Mouse (Mus musculus) hindbrain, embryonic 11.5 days (tissue): ENCODE measurements around the gene Zfp605. TPM values are rescaled to one million over a fixed set of nuclear protein-coding genes. Genes with fewer than 3 reads are reported as not detected.
"Not testable (repeated sequence)": the region's sequence is repeated elsewhere in the genome, so short reads cannot be mapped to it uniquely, and the experiment has no call there.

ENCODE experiments used
- ATAC-seq: fragments of 200-750 bp; cut with Nextera tagmentation; 2 replicates; pipeline ENCODE4 v1.8.0; 2017; ENCODE audit warnings: mild to moderate bottlenecking, moderate TSS enrichment, moderate library complexity; ENCODE audit not compliant: low FRiP score
- DNase-seq: peaks from one replicate; pipeline ENCODE4 v3.0.0-alpha.2; 2015; ENCODE audit warnings: low spot score
- H3K27ac ChIP-seq: fragments of 300-500 bp; sonication (generic); 2 replicates; pipeline ENCODE4 v1.5.1; 2014; ENCODE audit warnings: mild to moderate bottlenecking, low read depth, low read length
- H3K27me3 ChIP-seq: fragments of 300-500 bp; sonication (generic); 2 replicates; pipeline ENCODE4 v1.6.1; 2014; ENCODE audit warnings: mild to moderate bottlenecking, low read length, moderate library complexity, mixed read lengths; ENCODE audit not compliant: control insufficient read depth, insufficient read depth
- H3K36me3 ChIP-seq: fragments of 300-500 bp; sonication (generic); 2 replicates; pipeline ENCODE4 v1.6.1; 2014; ENCODE audit warnings: mild to moderate bottlenecking, low read length, moderate library complexity, mixed read lengths; ENCODE audit not compliant: control insufficient read depth, insufficient read depth
- H3K4me1 ChIP-seq: fragments of 300-500 bp; sonication (generic); replicated peaks from 2 replicates; pipeline ENCODE4 v1.6.1; 2014; ENCODE audit warnings: low read length, mixed read lengths; ENCODE audit not compliant: control insufficient read depth, insufficient read depth
- H3K4me2 ChIP-seq: fragments of 300-500 bp; sonication (generic); replicated peaks from 2 replicates; pipeline ENCODE4 v1.6.1; 2014; ENCODE audit warnings: mild to moderate bottlenecking, low read depth, low read length
- H3K4me3 ChIP-seq: fragments of 300-500 bp; sonication (generic); 2 replicates; pipeline ENCODE4 v1.5.1; 2014; ENCODE audit warnings: low read depth, low read length
- H3K9ac ChIP-seq: fragments of 300-500 bp; sonication (generic); 2 replicates; pipeline ENCODE4 v1.6.1; 2014; ENCODE audit warnings: low read depth, low read length
- H3K9me3 ChIP-seq: fragments of 300-500 bp; sonication (generic); 2 replicates; pipeline ENCODE4 v1.6.1; 2016; ENCODE audit warnings: low read length; ENCODE audit not compliant: control insufficient read depth
- WGBS: fragments of 180-500 bp; shearing (Covaris S2); extraction: QIAGEN DNeasy Blood & Tissue Kit; methylation state at CpG from one replicate; pipeline ENCODE4 v1.1.7; 2014; 5-methylcytosine and 5-hydroxymethylcytosine counted together
- polyA plus RNA-seq: library from polyadenylated mRNA; unstranded; fragments of >200 nt; fragmentation: Nextera tagmentation; extraction: Ambion mirVana; gene quantifications from 2 replicates; pipeline ENCODE4 v1.2.1, GENCODE M21; 2014

Zfp605 gene
- polyA plus RNA-seq, 1 experiment from 2014 or later: 10.7 TPM

DNA sequence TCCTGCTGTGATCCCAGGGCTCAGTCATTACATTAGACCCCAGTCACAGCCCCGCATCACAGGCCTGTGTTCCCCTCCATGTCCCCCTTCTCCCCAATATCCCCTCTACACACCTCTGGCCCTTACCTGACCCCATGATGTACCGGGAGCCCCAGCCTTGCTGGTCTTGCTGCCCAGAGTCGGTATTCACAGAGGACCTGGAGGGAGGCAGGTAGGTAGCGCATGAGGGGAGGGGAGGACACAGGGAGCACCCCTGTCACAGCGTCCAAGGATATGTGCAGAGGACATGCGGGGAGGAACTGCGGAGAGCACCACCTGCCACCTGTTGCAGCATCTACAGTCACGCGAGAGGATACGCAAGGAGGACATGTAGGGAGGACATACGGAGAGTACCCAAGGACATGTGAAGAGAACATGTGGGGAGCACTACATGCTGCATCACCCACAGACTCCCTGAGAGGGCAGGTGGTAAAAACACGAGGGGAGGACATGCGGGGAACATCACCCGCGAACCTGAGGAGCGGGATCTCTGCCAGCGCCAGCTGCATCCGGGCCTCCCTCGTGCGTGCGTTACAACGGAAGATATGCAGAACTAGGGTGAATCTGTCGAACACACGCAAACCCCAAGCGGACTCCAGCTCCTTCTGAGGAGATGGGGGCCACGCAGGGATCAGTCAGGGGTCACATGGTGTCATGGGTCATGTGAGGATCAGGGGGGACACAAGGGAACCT is 3.6 kb upstream of the Zfp605 start:
- DNase-seq (no peak), ATAC-seq (no peak)
- Histone ChIP-seq H3K9ac (no peak overlapping the region), H3K9me3 (no peaks in the 10 kb centered on the region), H3K36me3 (peaks cover 28% of the 10 kb centered on the region), H3K4me2 (peak overlapping the region; percentile 84), H3K4me1 (peaks cover 6% of the 10 kb centered on the region; the same call in 1 of the 2 replicates), H3K27ac (no peak overlapping the region), H3K27me3 (peaks cover under 1% of the 10 kb centered on the region; the same call in 1 of the 2 replicates), H3K4me3 (peak overlapping the region; percentile 82)
- 93% methylated on average over 26 of the region's 26 CpGs for WGBS

DNA sequence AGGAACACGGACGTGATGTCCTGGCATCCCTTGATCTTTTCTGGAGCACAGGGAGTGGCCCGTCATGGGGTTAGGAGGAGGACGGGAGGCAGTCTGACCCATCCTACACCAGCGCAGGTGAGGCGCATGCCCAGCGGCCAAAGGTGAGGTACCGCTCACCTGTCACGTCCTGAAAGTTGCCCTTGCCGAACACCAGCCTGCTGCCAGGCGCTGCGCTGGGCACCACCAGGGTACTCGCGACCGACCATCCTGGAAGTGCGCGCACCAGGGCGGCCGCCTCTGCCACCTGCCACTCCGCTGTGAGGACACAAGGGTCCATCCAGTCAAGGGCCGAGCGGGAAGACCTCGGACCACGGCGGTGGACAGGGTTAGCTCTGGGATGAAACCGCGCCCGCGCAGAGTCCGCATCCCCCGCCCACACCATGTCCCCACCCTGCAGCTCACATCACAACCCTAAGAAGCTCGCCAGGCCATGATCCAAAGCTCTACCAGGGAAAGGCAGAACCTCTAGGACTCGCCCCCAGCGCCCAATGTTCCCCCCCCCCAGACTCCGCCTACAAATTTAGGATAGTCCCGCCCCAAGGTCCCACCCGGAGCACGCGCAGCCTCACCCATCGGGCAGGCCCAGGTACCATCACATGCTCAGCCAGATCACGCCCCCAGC is 2.9 kb upstream of the Zfp605 start:
- Histone ChIP-seq H3K4me2 (peak overlapping the region; percentile 84), H3K4me1 (0 out of 2 replicates have a peak, but pooled peaks cover 2% of the 10 kb centered on the region), H3K27me3 (no peaks in the 10 kb centered on the region), H3K4me3 (peak overlapping the region; percentile 82), H3K36me3 (peaks cover 28% of the 10 kb centered on the region), H3K9me3 (no peaks in the 10 kb centered on the region), H3K9ac (peak overlapping the region; percentile 71), H3K27ac (peak overlapping the region; percentile 93)
- WGBS: 17% methylated on average over 39 of the region's 41 CpGs
- DNase-seq (no peak), ATAC-seq (peak; percentile 34)

DNA sequence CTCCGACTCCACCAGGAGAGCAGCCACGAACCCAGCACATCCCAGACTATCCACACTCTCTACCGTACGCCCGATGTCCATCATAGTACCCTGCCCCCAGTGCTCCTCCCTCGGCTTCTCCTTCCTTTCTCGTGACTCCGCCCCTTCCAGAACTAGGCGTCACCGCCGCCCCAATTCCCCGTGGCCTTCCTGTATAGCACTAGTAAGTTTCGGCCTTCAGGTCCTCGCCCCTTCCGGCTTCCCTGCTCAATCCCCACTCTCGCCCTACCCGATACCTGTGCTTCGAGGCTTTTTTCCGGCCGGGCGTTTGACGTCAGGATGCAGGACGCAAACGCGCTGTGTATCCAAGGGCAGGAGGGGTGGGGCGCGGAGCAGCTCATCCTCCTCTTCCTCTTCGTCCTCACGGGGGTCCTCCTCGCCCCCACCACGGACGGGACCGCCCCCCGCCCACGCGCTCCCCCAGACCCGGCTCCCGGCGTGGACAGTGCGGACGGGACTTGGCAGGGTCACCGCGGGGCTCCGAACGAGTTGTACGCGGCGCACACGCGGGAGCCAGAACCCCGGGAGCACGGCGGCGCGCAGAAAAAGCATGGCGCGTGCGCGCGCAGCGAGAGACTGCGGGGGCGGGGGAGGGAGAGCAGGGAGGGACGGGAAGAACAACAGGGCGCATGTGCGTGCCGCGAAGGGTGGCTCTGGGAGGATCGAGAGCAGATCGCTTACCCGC is 2.1 kb upstream of the Zfp605 start, which contains the start of gene Gtpbp6:
Gene Gtpbp6 (minus strand): TSS at position 617 of the 724 bp plus-strand sequence.
- WGBS: under 1% methylated on average over 66 of the region's 71 CpGs
- 0 out of 2 replicates have a peak, but pooled peaks cover 2% of the 10 kb centered on the region for H3K4me1 ChIP-seq

DNA sequence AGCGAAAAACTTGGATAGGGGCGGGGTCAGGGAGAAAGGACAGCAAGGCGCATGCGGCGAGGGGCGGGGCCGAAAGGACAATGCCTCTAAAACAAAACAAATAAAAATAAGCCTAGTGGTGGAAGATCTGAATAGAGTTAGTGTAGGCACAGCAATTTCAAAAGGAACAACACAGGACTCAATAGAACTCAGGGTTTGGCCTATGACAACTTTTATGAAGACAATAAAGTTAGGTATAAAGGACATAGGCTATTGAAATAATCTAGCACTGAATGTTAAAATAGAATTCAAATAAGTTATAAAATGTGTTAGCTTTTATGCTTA is 1.6 kb upstream of the Zfp605 start:
- H3K9me3 ChIP-seq: no peaks in the 10 kb centered on the region
- H3K27me3 ChIP-seq: no peaks in the 10 kb centered on the region
- 0% methylated on average over 7 of the region's 7 CpGs for WGBS
- DNase-seq: no peak
- H3K4me1 ChIP-seq: 0 out of 2 replicates have a peak, but pooled peaks cover 2% of the 10 kb centered on the region
- H3K36me3 ChIP-seq: peaks cover 27% of the 10 kb centered on the region
- peak overlapping the region; percentile 82 for H3K4me3 ChIP-seq
- ATAC-seq: no peak
- H3K9ac ChIP-seq: no peak overlapping the region
- peak overlapping the region; percentile 84; the same call in 1 of the 2 replicates for H3K4me2 ChIP-seq
- peak overlapping the region; percentile 93; the same call in 1 of the 2 replicates for H3K27ac ChIP-seq

More for the DNA sequence above, 2.1 kb upstream of the Zfp605 start, which contains the start of gene Gtpbp6:
- H3K27ac ChIP-seq: peak within 1 kb of the TSS; percentile 93
- H3K4me3 ChIP-seq: peak within 1 kb of the TSS; percentile 82
- no peaks in the 10 kb centered on the region for H3K27me3 ChIP-seq
- peak; percentile 86 for ATAC-seq
- DNase-seq: peak; percentile 96
- peak within 1 kb of the TSS; percentile 84 for H3K4me2 ChIP-seq
- H3K36me3 ChIP-seq: peaks cover 29% of the 10 kb centered on the region
- H3K9me3 ChIP-seq: no peaks in the 10 kb centered on the region
- H3K9ac ChIP-seq: peak within 1 kb of the TSS; percentile 71

DNA sequence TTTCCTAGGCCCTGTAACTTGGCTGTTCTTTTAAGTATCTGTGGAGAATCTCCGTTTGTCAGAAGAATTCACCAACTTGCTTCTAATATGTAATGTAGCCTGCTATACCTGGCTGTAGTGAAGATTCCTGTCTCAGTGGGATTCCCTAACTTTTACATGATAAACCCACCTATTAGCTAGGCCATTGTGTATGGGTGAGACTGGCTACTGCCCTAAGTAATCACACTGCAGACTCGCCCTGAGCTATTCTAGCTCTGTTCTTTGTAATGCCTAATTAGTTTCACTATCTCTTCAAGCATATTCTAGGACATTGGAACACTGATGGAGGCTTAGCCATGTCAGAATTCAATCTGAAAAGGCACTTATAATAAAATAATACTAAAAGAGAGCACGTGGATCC is 12.5 kb downstream of the Zfp605 start:
- not testable (repeated sequence) for DNase-seq, H3K4me3 ChIP-seq, H3K27ac ChIP-seq, H3K9me3 ChIP-seq, H3K9ac ChIP-seq, ATAC-seq, H3K4me1 ChIP-seq, H3K27me3 ChIP-seq, H3K36me3 ChIP-seq, H3K4me2 ChIP-seq
- WGBS: 89% methylated on average over 3 of the region's 3 CpGs

DNA sequence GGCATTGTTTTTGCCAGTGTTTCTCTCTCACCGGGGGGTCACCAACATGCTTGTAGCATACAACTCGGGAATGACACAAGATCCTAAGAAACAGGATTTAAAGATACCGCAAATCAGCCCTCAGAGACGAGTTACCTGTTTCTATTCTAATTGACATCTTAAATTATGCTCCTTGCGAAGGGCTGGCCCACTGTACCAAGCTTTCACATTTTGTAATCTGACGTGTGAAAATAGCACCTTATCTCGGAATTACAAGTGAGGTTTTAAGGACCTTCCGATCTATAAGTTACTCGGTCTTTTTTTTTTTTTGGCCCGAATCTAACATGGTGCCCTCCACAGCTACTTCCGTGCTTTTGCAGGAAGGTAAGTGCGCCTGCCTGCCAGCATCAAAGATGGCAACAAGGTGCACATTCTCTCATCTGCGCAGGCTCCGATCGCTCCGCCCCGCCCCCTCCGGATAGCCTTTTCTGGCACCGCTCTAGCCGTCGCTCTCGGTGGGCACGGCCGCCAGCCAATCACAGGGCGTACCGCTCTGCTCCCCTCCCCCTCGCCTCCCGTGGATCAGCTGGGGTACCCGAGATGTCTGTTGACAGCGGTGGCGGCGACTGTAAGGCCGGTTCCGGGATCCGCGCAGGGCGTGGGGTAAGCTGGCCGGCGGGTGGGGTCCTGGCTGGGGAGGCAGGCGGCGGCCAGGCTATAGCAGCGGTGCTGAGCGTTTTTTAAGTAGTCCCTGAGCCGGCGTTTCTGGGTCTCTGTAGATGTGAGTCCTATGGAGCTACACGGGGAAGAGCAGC is 25.6 kb downstream of the Zfp605 start, which contains the start of gene Chfr:
Gene Chfr (plus strand): TSS at position 550 of the 794 bp plus-strand sequence.
- peak within 1 kb of the TSS; percentile 75 for H3K9ac ChIP-seq
- H3K4me3 ChIP-seq: peak within 1 kb of the TSS; percentile 85
- WGBS: 3% methylated on average over 46 of the region's 46 CpGs
- no peaks in the 10 kb centered on the region for H3K27me3 ChIP-seq
- no peaks in the 10 kb centered on the region for H3K4me1 ChIP-seq
- H3K27ac ChIP-seq: peak within 1 kb of the TSS; percentile 54
- H3K36me3 ChIP-seq: peaks cover 4% of the 10 kb centered on the region; the same call in 1 of the 2 replicates
- DNase-seq: peak; percentile 98
- H3K9me3 ChIP-seq: no peaks in the 10 kb centered on the region
- ATAC-seq: peak; percentile 100
- H3K4me2 ChIP-seq: peak within 1 kb of the TSS; percentile 71

DNA sequence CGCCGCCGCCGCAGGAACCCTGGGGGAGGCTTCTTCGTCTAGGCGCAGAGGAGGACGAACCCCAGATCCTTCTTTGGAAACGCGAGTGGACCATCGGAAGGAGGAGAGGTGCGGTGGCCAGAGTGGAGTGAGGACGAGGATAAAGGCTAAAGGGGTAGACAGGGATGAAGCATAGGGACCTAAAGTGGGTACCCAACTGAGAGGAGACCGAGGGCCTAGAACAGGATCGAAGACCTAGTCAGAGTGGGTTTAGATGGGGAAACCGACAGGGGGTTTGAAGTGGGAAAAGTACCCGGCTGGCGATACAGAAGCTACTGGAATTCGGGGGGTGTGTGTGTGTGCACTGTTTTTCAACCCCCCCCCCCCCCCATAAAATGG is 26.2 kb downstream of the Zfp605 start:
- Histone ChIP-seq H3K9me3 (no peaks in the 10 kb centered on the region), H3K9ac (peak overlapping the region; percentile 75), H3K4me1 (no peaks in the 10 kb centered on the region), H3K4me2 (peak overlapping the region; percentile 71), H3K27me3 (no peaks in the 10 kb centered on the region), H3K27ac (peak overlapping the region; percentile 54), H3K4me3 (peak overlapping the region; percentile 85), H3K36me3 (no peaks in the 10 kb centered on the region)
- no peak for DNase-seq
- ATAC-seq: peak; percentile 47; the same call in 1 of the 2 replicates
- WGBS: 8% methylated on average over 18 of the region's 18 CpGs

DNA sequence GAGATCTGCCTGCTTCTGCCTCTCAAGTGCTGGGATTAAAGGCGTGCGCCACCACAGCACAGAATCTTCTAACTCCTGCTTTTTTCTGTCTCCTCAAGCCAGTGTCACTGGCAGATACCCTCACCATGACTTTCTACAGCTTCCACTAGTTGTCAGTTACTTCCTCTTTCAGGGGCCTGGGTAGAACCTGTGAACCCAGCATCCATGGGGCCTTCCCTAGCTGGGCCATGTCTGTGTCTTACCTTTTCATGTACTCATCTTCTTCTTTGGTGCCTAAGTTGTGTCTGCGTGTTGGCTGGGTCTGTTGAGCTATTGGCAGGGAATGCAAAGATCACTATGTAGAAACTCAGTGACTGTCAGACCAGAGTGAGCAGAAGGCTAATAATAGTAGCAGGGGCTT is 27.9 kb downstream of the Zfp605 start:
- 91% methylated on average over 3 of the region's 3 CpGs for WGBS
- Histone ChIP-seq H3K27me3 (no peaks in the 10 kb centered on the region), H3K9ac (no peak overlapping the region), H3K4me2 (no peak overlapping the region), H3K27ac (no peak overlapping the region), H3K36me3 (0 out of 2 replicates have a peak, but pooled peaks cover 2% of the 10 kb centered on the region), H3K4me1 (no peaks in the 10 kb centered on the region), H3K4me3 (no peak overlapping the region), H3K9me3 (no peaks in the 10 kb centered on the region)
- ATAC-seq (no peak), DNase-seq (no peak)
